Mouse (Mus musculus) erythroblast, embryonic 14.5 days (primary cell): ENCODE measurements around the gene Gm28048. TPM values are rescaled to one million over a fixed set of nuclear protein-coding genes. Genes with fewer than 3 reads are reported as not detected.

Experiments
- H3K27me3 ChIP-seq: 2 replicates; pipeline ENCODE4 v1.6.1; 2012; ENCODE audit warnings: inconsistent platforms; ENCODE audit not compliant: control insufficient read depth
- H3K36me3 ChIP-seq: 2 replicates; pipeline ENCODE4 v1.6.1; 2012; ENCODE audit warnings: mild to moderate bottlenecking, inconsistent platforms; ENCODE audit not compliant: control insufficient read depth
- H3K4me1 ChIP-seq: 2 replicates; pipeline ENCODE4 v1.6.1; 2012; ENCODE audit warnings: inconsistent platforms; ENCODE audit not compliant: control insufficient read depth
- H3K4me3 ChIP-seq: replicated peaks from 2 replicates; pipeline ENCODE3; 2012; ENCODE audit warnings: moderate library complexity, mild to moderate bottlenecking, inconsistent platforms
- H3K9me3 ChIP-seq: 2 replicates; pipeline ENCODE4 v1.6.1; 2012; ENCODE audit warnings: low read length, inconsistent platforms, mixed read lengths; ENCODE audit not compliant: control insufficient read depth
- GATA1 ChIP-seq: IDR thresholded peaks from 2 replicates; pipeline ENCODE4 v1.6.1; 2012; ENCODE audit warnings: low read length, inconsistent platforms, mixed read lengths
- TAL1 ChIP-seq: IDR thresholded peaks from 3 replicates; pipeline ENCODE4 v1.6.1; 2012; ENCODE audit warnings: low read length, inconsistent platforms, mixed read lengths
- polyA plus RNA-seq: library from polyadenylated mRNA; stranded (reverse); fragments of >175 nt; gene quantifications from 2 replicates; pipeline ENCODE4 v1.2.3, GENCODE M21; 2012

Gene Gm28048
- polyA plus RNA-seq, 1 experiment, result not detected

DNA sequence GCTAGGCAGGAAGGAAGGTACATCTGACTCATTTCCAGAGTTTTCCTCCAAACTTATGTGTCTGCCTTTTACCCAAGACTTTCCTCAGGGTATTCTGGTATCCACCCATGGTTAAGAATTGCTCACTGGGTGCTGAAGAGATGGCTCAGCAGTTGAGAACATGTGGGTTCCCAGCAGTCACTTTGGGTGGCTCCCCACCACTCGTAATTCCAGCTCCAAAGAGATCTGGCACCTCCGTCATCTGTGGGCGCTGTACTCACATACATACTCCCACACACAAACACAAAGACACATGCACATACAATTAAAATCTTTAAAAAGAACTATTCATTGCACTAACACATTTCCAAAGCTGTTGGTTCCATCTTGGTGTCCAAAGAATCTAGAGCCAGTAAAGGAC lies 92.7 kb downstream of the Gm28048 start:
- Histone ChIP-seq H3K27me3 (no peaks in the 10 kb centered on the region), H3K4me3 (no peak overlapping the region), H3K4me1 (no peaks in the 10 kb centered on the region), H3K36me3 (no peaks in the 10 kb centered on the region), H3K9me3 (no peaks in the 10 kb centered on the region)
- TF ChIP-seq GATA1 (no peak), TAL1 (no peak)

GRCm38 (mm10) chr11:22886991-22887390 lies 94.9 kb downstream of the Gm28048 start:
- H3K27me3 ChIP-seq, result no peaks in the 10 kb centered on the region
- TF ChIP-seq TAL1 (no peak), GATA1 (no peak)
- H3K4me3 ChIP-seq, result no peak overlapping the region
- H3K36me3 ChIP-seq, result no peaks in the 10 kb centered on the region
- no peaks in the 10 kb centered on the region for H3K9me3 ChIP-seq
- H3K4me1 ChIP-seq, result no peaks in the 10 kb centered on the region

- Histone ChIP-seq H3K27me3 (no peaks in the 10 kb centered on the region), H3K4me3 (no peak overlapping the region), H3K4me1 (no peaks in the 10 kb centered on the region), H3K36me3 (no peaks in the 10 kb centered on the region), H3K9me3 (no peaks in the 10 kb centered on the region)
- TF ChIP-seq TAL1 (no peak), GATA1 (no peak)
Observed at GRCm38 (mm10) chr11:22885350-22885749, 96.5 kb downstream of the Gm28048 start.

DNA sequence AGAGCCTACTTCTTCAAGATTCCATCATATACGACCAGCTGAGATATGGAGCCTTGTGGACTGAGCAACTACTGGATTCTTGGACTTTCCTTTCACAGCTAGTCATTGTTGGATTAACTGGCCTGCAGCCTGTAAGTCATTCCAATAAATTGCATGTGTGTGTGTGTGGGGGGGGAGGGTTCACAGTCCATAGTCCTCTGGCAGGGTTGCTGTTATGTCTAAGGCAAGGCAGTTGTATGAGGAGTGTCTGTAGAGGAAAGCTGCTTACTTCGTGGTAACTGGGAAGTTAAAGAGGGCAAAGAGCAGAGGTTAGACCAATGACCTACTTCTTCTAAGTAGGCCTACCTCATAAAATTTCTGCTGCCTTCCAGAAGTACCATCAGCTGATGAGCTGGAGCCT lies 98.2 kb downstream of the Gm28048 start:
- Histone ChIP-seq H3K9me3 (no peaks in the 10 kb centered on the region), H3K4me3 (no peak overlapping the region), H3K36me3 (no peaks in the 10 kb centered on the region), H3K4me1 (no peaks in the 10 kb centered on the region; the same call in 1 of the 2 replicates), H3K27me3 (no peaks in the 10 kb centered on the region)
- TF ChIP-seq GATA1 (no peak), TAL1 (no peak)

DNA sequence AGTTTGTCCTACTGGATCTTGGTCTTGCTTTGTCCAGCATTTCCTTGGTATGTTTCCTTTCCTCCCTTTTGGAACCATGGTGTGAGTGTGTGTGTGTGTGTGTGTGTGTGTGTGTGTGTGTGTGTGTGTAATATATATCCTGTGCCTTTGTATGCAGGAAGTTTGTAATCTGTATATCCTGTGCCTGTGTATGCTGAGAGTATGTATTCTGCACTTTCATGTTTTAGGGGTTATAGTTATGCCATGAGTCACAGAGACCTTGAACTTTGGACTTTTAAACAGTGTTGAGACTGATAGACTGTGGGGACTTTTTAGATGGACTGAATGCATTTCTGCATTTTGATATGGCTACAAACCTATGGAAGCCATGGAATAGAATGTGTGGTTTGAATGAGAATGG lies 99.0 kb downstream of the Gm28048 start:
- Histone ChIP-seq H3K36me3 (no peaks in the 10 kb centered on the region), H3K4me3 (no peak overlapping the region), H3K4me1 (peaks cover 3% of the 10 kb centered on the region; the same call in 1 of the 2 replicates), H3K9me3 (no peaks in the 10 kb centered on the region), H3K27me3 (no peaks in the 10 kb centered on the region)
- TF ChIP-seq GATA1, result no peak
- no peak for TF ChIP-seq TAL1

GRCm38 (mm10) chr11:22880383-22881172 lies 101.3 kb downstream of the Gm28048 start:
- TF ChIP-seq GATA1 (no peak), TAL1 (no peak)
- Histone ChIP-seq H3K27me3 (no peaks in the 10 kb centered on the region), H3K36me3 (no peaks in the 10 kb centered on the region), H3K4me1 (peaks cover 15% of the 10 kb centered on the region), H3K9me3 (no peaks in the 10 kb centered on the region), H3K4me3 (no peak overlapping the region)

GRCm38 (mm10) chr11:22879645-22880044 lies 102.2 kb downstream of the Gm28048 start:
- peaks cover 15% of the 10 kb centered on the region for H3K4me1 ChIP-seq
- no peaks in the 10 kb centered on the region for H3K9me3 ChIP-seq
- H3K4me3 ChIP-seq, result no peak overlapping the region
- H3K27me3 ChIP-seq, result no peaks in the 10 kb centered on the region
- no peaks in the 10 kb centered on the region for H3K36me3 ChIP-seq
- TF ChIP-seq TAL1, result no peak

- H3K4me1 ChIP-seq, result peaks cover 22% of the 10 kb centered on the region
- H3K9me3 ChIP-seq, result no peaks in the 10 kb centered on the region
- no peaks in the 10 kb centered on the region for H3K36me3 ChIP-seq
- no peak for TF ChIP-seq TAL1
- TF ChIP-seq GATA1, result no peak
- no peak overlapping the region for H3K4me3 ChIP-seq
- H3K27me3 ChIP-seq, result no peaks in the 10 kb centered on the region
Observed at GRCm38 (mm10) chr11:22876680-22877330, 105.1 kb downstream of the Gm28048 start.

- H3K36me3 ChIP-seq, result no peaks in the 10 kb centered on the region
- H3K9me3 ChIP-seq, result no peaks in the 10 kb centered on the region
- no peaks in the 10 kb centered on the region for H3K27me3 ChIP-seq
- TF ChIP-seq TAL1 (no peak), GATA1 (no peak)
- peaks cover 27% of the 10 kb centered on the region for H3K4me1 ChIP-seq
- no peak overlapping the region for H3K4me3 ChIP-seq
Observed at GRCm38 (mm10) chr11:22875279-22875678, 106.6 kb downstream of the Gm28048 start.
